8 mouse cellular contexts compared by ENCODE assay signal in genomic region chr9:13681581-13682038, GRCm38 (mm10).
A peak's percentile ranks its signal among the peaks of the same experiment; 100 is the strongest.
DNase-seq lines count a peak whose midpoint lies in the region; ATAC-seq lines count a peak whose summit lies in the region.

No protein-coding gene starts in this region.

- H3K36me3 ChIP-seq in embryonic facial prominence, embryonic 12.5 days, result no peaks in the 10 kb centered on the region
- H3K36me3 ChIP-seq in heart, embryonic 12.5 days, result peaks cover 3% of the 10 kb centered on the region; the same call in 1 of the 2 replicates
- H3K36me3 ChIP-seq in kidney, embryonic 16.5 days (ENCODE audit: insufficient read depth, low read length), result no peaks in the 10 kb centered on the region
- no peaks in the 10 kb centered on the region for H3K36me3 ChIP-seq in limb, embryonic 13.5 days
- H3K36me3 ChIP-seq in midbrain, embryonic 13.5 days, result no peaks in the 10 kb centered on the region

- H3K4me1 ChIP-seq in embryonic facial prominence, embryonic 12.5 days, result peaks cover 10% of the 10 kb centered on the region; the same call in 1 of the 2 replicates
- H3K4me1 ChIP-seq in heart, embryonic 12.5 days (replicated peaks), result peaks cover 8% of the 10 kb centered on the region
- H3K4me1 ChIP-seq in kidney, embryonic 16.5 days (ENCODE audit: insufficient read depth, low read length), result peaks cover 10% of the 10 kb centered on the region; the same call in 1 of the 2 replicates
- peaks cover 16% of the 10 kb centered on the region for H3K4me1 ChIP-seq in limb, embryonic 13.5 days
- H3K4me1 ChIP-seq in midbrain, embryonic 13.5 days (replicated peaks), result 0 out of 2 replicates have a peak, but pooled peaks cover 7% of the 10 kb centered on the region

- 0 out of 2 replicates have a peak, but pooled peaks have one; percentile 28 for ATAC-seq in embryonic facial prominence, embryonic 12.5 days (ENCODE audit: insufficient number of reproducible peaks, insufficient read depth, low FRiP score, low TSS enrichment)
- 0 out of 2 replicates have a peak, but pooled peaks have one; percentile 36 for ATAC-seq in heart, embryonic 12.5 days (ENCODE audit: insufficient number of reproducible peaks, low FRiP score)
- ATAC-seq in kidney, embryonic 16.5 days (ENCODE audit: low FRiP score, low TSS enrichment), result peak; percentile 97
- ATAC-seq in limb, embryonic 13.5 days (ENCODE audit: low FRiP score, low read depth), result peak; percentile 48; the same call in 1 of the 2 replicates
- peak; percentile 90 for ATAC-seq in midbrain, embryonic 13.5 days

- peak overlapping the region; percentile 35 for H3K4me2 ChIP-seq in embryonic facial prominence, embryonic 12.5 days (replicated peaks)
- H3K4me2 ChIP-seq in heart, embryonic 12.5 days, result peak overlapping the region; percentile 46
- no peak overlapping the region; the same call in 1 of the 2 replicates for H3K4me2 ChIP-seq in kidney, embryonic 16.5 days (replicated peaks; ENCODE audit: low read depth, low read length)
- peak overlapping the region; percentile 39 for H3K4me2 ChIP-seq in limb, embryonic 13.5 days (replicated peaks)
- peak overlapping the region; percentile 25 for H3K4me2 ChIP-seq in midbrain, embryonic 13.5 days (replicated peaks)

- no peaks in the 10 kb centered on the region for H3K9me3 ChIP-seq in embryonic facial prominence, embryonic 12.5 days
- no peaks in the 10 kb centered on the region for H3K9me3 ChIP-seq in heart, embryonic 12.5 days (replicated peaks)
- H3K9me3 ChIP-seq in kidney, embryonic 16.5 days (ENCODE audit: low read length), result no peaks in the 10 kb centered on the region
- H3K9me3 ChIP-seq in limb, embryonic 13.5 days, result no peaks in the 10 kb centered on the region
- H3K9me3 ChIP-seq in midbrain, embryonic 13.5 days, result no peaks in the 10 kb centered on the region

- WGBS in embryonic facial prominence, embryonic 12.5 days, result 8% methylated on average over 8 of the region's 8 CpGs
- WGBS in heart, embryonic 12.5 days, result 17% methylated on average over 8 of the region's 8 CpGs
- 8% methylated on average over 8 of the region's 8 CpGs for WGBS in kidney, embryonic 16.5 days
- 6% methylated on average over 8 of the region's 8 CpGs for WGBS in limb, embryonic 13.5 days
- 18% methylated on average over 8 of the region's 8 CpGs for whole genome bisulfite sequencing in midbrain, embryonic 13.5 days

- DNase-seq in adrenal gland, postnatal 10 days, result peak; percentile 34
- no peak for DNase-seq in adrenal gland, postnatal 4 days (ENCODE audit: low spot score in 2 of 2)
- no peak for DNase-seq in c-Kit-positive CD71-positive TER-119-positive erythroid progenitor cells, embryonic 14.5 days (ENCODE audit: low spot score)

- no peaks in the 10 kb centered on the region for H3K27me3 ChIP-seq in embryonic facial prominence, embryonic 12.5 days
- H3K27me3 ChIP-seq in heart, embryonic 12.5 days (replicated peaks), result no peaks in the 10 kb centered on the region
- H3K27me3 ChIP-seq in kidney, embryonic 16.5 days (ENCODE audit: insufficient read depth, low read length), result no peaks in the 10 kb centered on the region
- no peaks in the 10 kb centered on the region for H3K27me3 ChIP-seq in limb, embryonic 13.5 days
- no peaks in the 10 kb centered on the region for H3K27me3 ChIP-seq in midbrain, embryonic 13.5 days

- no peak overlapping the region for H3K4me3 ChIP-seq in embryonic facial prominence, embryonic 12.5 days
- H3K4me3 ChIP-seq in heart, embryonic 12.5 days, result no peak overlapping the region
- no peak overlapping the region for H3K4me3 ChIP-seq in kidney, embryonic 16.5 days (ENCODE audit: low read length)
- no peak overlapping the region for H3K4me3 ChIP-seq in limb, embryonic 13.5 days
- no peak overlapping the region for H3K4me3 ChIP-seq in midbrain, embryonic 13.5 days (replicated peaks)

- peak overlapping the region; percentile 65; the same call in 1 of the 2 replicates for H3K27ac ChIP-seq in embryonic facial prominence, embryonic 12.5 days
- no peak overlapping the region for H3K27ac ChIP-seq in heart, embryonic 12.5 days (ENCODE audit: poor library complexity, severe bottlenecking)
- peak overlapping the region; percentile 43 for H3K27ac ChIP-seq in kidney, embryonic 16.5 days (ENCODE audit: low read length)
- H3K27ac ChIP-seq in limb, embryonic 13.5 days, result peak overlapping the region; percentile 65; the same call in 1 of the 2 replicates
- H3K27ac ChIP-seq in midbrain, embryonic 13.5 days, result no peak overlapping the region

- H3K9ac ChIP-seq in embryonic facial prominence, embryonic 12.5 days, result no peak overlapping the region
- no peak overlapping the region for H3K9ac ChIP-seq in heart, embryonic 12.5 days
- H3K9ac ChIP-seq in kidney, embryonic 16.5 days (replicated peaks; ENCODE audit: low read length), result no peak overlapping the region
- no peak overlapping the region for H3K9ac ChIP-seq in limb, embryonic 13.5 days
- no peak overlapping the region for H3K9ac ChIP-seq in midbrain, embryonic 13.5 days (replicated peaks)

Comparison
In these comparisons a context has a peak if more than half of its experiments do, and no peak if none do; other contexts are left out.
1. ATAC-seq: peak in every context shown above with its lines; median percentile 97 in kidney, embryonic 16.5 days; 90 in midbrain, embryonic 13.5 days; 48 in limb, embryonic 13.5 days; 36 in heart, embryonic 12.5 days; 28 in embryonic facial prominence, embryonic 12.5 days.
2. H3K27ac ChIP-seq: peak in embryonic facial prominence, embryonic 12.5 days (single experiment), kidney, embryonic 16.5 days (single experiment) and limb, embryonic 13.5 days (single experiment); none in heart, embryonic 12.5 days (single experiment) and midbrain, embryonic 13.5 days (single experiment).